Mouse (Mus musculus) embryonic facial prominence, embryonic 11.5 days (tissue): Measurements from ENCODE around the gene Sox13. TPM values are rescaled to one million over a fixed set of nuclear protein-coding genes. Genes with fewer than 3 reads are reported as not detected.
A peak's percentile ranks its signal among the peaks of the same experiment; 100 is the strongest.

ENCODE experiments used
- ATAC-seq: fragments of 200-750 bp; cut with Nextera tagmentation; replicated peaks from 2 replicates; pipeline ENCODE4 v1.8.0; 2017; ENCODE audit warnings: low read depth; ENCODE audit not compliant: insufficient number of reproducible peaks, low FRiP score, low TSS enrichment
- DNase-seq: peaks from one replicate; pipeline ENCODE4 v3.0.0-alpha.2; 2015; ENCODE audit warnings: low spot score
- H3K27ac ChIP-seq: fragments of 300-500 bp; sonication (generic); replicated peaks from 2 replicates; pipeline ENCODE4 v1.5.1; 2014; ENCODE audit warnings: mild to moderate bottlenecking, low read depth, low read length, control low read depth
- H3K27me3 ChIP-seq: fragments of 300-500 bp; sonication (generic); 2 replicates; pipeline ENCODE4 v1.6.1; 2014; ENCODE audit warnings: mild to moderate bottlenecking, low read length, moderate library complexity, mixed read lengths; ENCODE audit not compliant: control insufficient read depth, insufficient read depth
- H3K36me3 ChIP-seq: fragments of 300-500 bp; sonication (generic); replicated peaks from 2 replicates; pipeline ENCODE4 v1.6.1; 2014; ENCODE audit warnings: low read depth, mild to moderate bottlenecking, low read length, moderate library complexity, mixed read lengths; ENCODE audit not compliant: control insufficient read depth, insufficient read depth
- H3K4me1 ChIP-seq: fragments of 300-500 bp; sonication (generic); 2 replicates; pipeline ENCODE4 v1.6.1; 2014; ENCODE audit warnings: low read length, mixed read lengths; ENCODE audit not compliant: control insufficient read depth, insufficient read depth
- H3K4me2 ChIP-seq: fragments of 300-500 bp; sonication (generic); 2 replicates; pipeline ENCODE4 v1.6.1; 2014; ENCODE audit warnings: low read depth, mild to moderate bottlenecking, control low read depth, low read length, moderate library complexity
- H3K4me3 ChIP-seq: fragments of 300-500 bp; sonication (generic); 2 replicates; pipeline ENCODE4 v1.5.1; 2014; ENCODE audit warnings: low read depth, low read length, control low read depth
- H3K9ac ChIP-seq: fragments of 300-500 bp; sonication (generic); replicated peaks from 2 replicates; pipeline ENCODE4 v1.6.1; 2014; ENCODE audit warnings: mild to moderate bottlenecking, control low read depth, low read length
- H3K9me3 ChIP-seq: fragments of 300-500 bp; sonication (generic); replicated peaks from 2 replicates; pipeline ENCODE4 v1.6.1; 2016; ENCODE audit warnings: mild to moderate bottlenecking, low read length, inconsistent platforms, mixed read lengths; ENCODE audit not compliant: control insufficient read depth
- WGBS: fragments of 180-500 bp; shearing (Covaris S2); extraction: QIAGEN DNeasy Blood & Tissue Kit; methylation state at CpG from one replicate; pipeline ENCODE4 v1.1.7; 2014; 5-methylcytosine and 5-hydroxymethylcytosine counted together
- polyA plus RNA-seq: library from polyadenylated mRNA; unstranded; fragments of >200 nt; fragmentation: Nextera tagmentation; extraction: Ambion mirVana; gene quantifications from 2 replicates; pipeline ENCODE4 v1.2.1, GENCODE M21; 2014

Gene Sox13
- polyA plus RNA-seq, 1 experiment from 2014 or later, result 5.7 TPM

GRCm38 (mm10) chr1:133463138-133463537, 39.0 kb upstream of the Sox13 start:
- no peak overlapping the region for H3K27ac ChIP-seq
- no peaks in the 10 kb centered on the region for H3K27me3 ChIP-seq
- ATAC-seq (no peak), DNase-seq (no peak)
- 78% methylated on average over 5 of the region's 5 CpGs for WGBS
- no peak overlapping the region for H3K4me2 ChIP-seq
- H3K4me3 ChIP-seq, result no peak overlapping the region
- no peaks in the 10 kb centered on the region for H3K4me1 ChIP-seq
- no peaks in the 10 kb centered on the region for H3K36me3 ChIP-seq
- H3K9me3 ChIP-seq, result no peaks in the 10 kb centered on the region
- H3K9ac ChIP-seq, result no peak overlapping the region

- Histone ChIP-seq H3K4me1 (no peaks in the 10 kb centered on the region), H3K4me2 (no peak overlapping the region), H3K27me3 (no peaks in the 10 kb centered on the region), H3K9me3 (no peaks in the 10 kb centered on the region), H3K9ac (no peak overlapping the region), H3K36me3 (no peaks in the 10 kb centered on the region), H3K4me3 (no peak overlapping the region), H3K27ac (no peak overlapping the region)
- DNase-seq (no peak), ATAC-seq (no peak)
These were observed 36.8 kb upstream of the Sox13 start for GRCm38 (mm10) chr1:133460996-133461395.

- DNase-seq, result no peak
- Histone ChIP-seq H3K36me3 (no peaks in the 10 kb centered on the region), H3K9me3 (no peaks in the 10 kb centered on the region), H3K9ac (no peak overlapping the region), H3K27ac (no peak overlapping the region), H3K4me3 (no peak overlapping the region), H3K4me2 (no peak overlapping the region), H3K27me3 (no peaks in the 10 kb centered on the region), H3K4me1 (no peaks in the 10 kb centered on the region)
- no peak for ATAC-seq
- WGBS, result 64% methylated on average over 2 of the region's 2 CpGs
These were observed 31.9 kb upstream of the Sox13 start for GRCm38 (mm10) chr1:133456097-133456496.

GRCm38 (mm10) chr1:133452564-133453165, 28.5 kb upstream of the Sox13 start:
- WGBS, result 33% methylated on average over 10 of the region's 10 CpGs
- Histone ChIP-seq H3K4me3 (no peak overlapping the region), H3K27ac (no peak overlapping the region), H3K27me3 (no peaks in the 10 kb centered on the region), H3K4me2 (no peak overlapping the region), H3K9ac (peak overlapping the region; percentile 26), H3K4me1 (no peaks in the 10 kb centered on the region), H3K9me3 (no peaks in the 10 kb centered on the region), H3K36me3 (no peaks in the 10 kb centered on the region)
- DNase-seq (peak; percentile 22), ATAC-seq (no peak)

GRCm38 (mm10) chr1:133451869-133452563, 27.8 kb upstream of the Sox13 start:
- H3K27ac ChIP-seq, result no peak overlapping the region
- WGBS, result 40% methylated on average over 13 of the region's 13 CpGs
- peak overlapping the region; percentile 26 for H3K9ac ChIP-seq
- ATAC-seq, result no peak
- H3K4me3 ChIP-seq, result no peak overlapping the region
- no peaks in the 10 kb centered on the region for H3K27me3 ChIP-seq
- H3K36me3 ChIP-seq, result no peaks in the 10 kb centered on the region
- H3K4me2 ChIP-seq, result no peak overlapping the region; the same call in 1 of the 2 replicates
- no peaks in the 10 kb centered on the region for H3K4me1 ChIP-seq
- no peaks in the 10 kb centered on the region for H3K9me3 ChIP-seq
- no peak for DNase-seq

GRCm38 (mm10) chr1:133451025-133451424, 26.8 kb upstream of the Sox13 start:
- no peaks in the 10 kb centered on the region for H3K4me1 ChIP-seq
- no peaks in the 10 kb centered on the region for H3K9me3 ChIP-seq
- WGBS, result 59% methylated on average over 11 of the region's 11 CpGs
- no peak overlapping the region for H3K4me3 ChIP-seq
- no peak for DNase-seq
- H3K27me3 ChIP-seq, result no peaks in the 10 kb centered on the region
- ATAC-seq, result no peak
- H3K36me3 ChIP-seq, result no peaks in the 10 kb centered on the region
- no peak overlapping the region for H3K4me2 ChIP-seq
- no peak overlapping the region for H3K27ac ChIP-seq
- H3K9ac ChIP-seq, result no peak overlapping the region

DNA sequence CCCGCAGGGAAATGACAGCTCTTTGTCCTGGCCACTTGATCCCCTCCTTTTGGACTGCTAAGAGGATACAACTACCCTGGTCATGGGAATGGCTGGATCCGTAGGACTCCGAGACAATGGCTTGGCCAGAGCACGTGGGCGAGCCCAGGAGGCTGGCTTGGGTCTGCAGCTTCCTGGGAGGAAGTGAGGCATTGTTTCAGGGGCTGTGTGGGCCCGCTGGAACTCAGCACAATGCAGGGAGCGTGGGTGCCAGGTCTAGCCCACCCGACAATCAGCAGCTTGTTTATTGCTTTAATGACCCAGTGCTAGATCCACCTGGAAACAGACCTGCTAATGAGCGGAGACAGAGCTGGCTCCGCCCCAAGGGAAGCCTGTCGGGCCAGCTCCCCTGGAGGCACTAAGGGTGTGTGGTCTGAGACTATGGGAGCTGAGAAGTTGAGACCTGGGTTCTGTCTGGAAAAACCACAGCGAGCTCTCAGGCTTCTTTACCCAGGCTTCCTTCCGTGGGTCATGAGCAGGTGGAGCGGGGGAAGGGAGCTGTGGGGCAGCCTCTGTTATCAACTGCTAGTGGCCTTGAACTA, 24.3 kb upstream of the Sox13 start:
- no peaks in the 10 kb centered on the region for H3K36me3 ChIP-seq
- no peaks in the 10 kb centered on the region for H3K9me3 ChIP-seq
- H3K4me2 ChIP-seq, result no peak overlapping the region
- ATAC-seq, result peak; percentile 54; the same call in 1 of the 2 replicates
- WGBS, result 29% methylated on average over 14 of the region's 14 CpGs
- no peaks in the 10 kb centered on the region for H3K27me3 ChIP-seq
- H3K4me1 ChIP-seq, result no peaks in the 10 kb centered on the region
- DNase-seq, result peak; percentile 16
- no peak overlapping the region for H3K27ac ChIP-seq
- H3K4me3 ChIP-seq, result no peak overlapping the region
- H3K9ac ChIP-seq, result peak overlapping the region; percentile 30; the same call in 1 of the 2 replicates

GRCm38 (mm10) chr1:133446291-133446690, 22.1 kb upstream of the Sox13 start:
- Histone ChIP-seq H3K27ac (no peak overlapping the region), H3K4me1 (no peaks in the 10 kb centered on the region), H3K9ac (no peak overlapping the region), H3K4me3 (no peak overlapping the region), H3K4me2 (no peak overlapping the region), H3K36me3 (no peaks in the 10 kb centered on the region), H3K27me3 (no peaks in the 10 kb centered on the region), H3K9me3 (no peaks in the 10 kb centered on the region)
- DNase-seq (no peak), ATAC-seq (no peak)
- 87% methylated on average over 4 of the region's 4 CpGs for WGBS
